In genomic region chr17:50802380-50802779, GRCm38 (mm10) we compare ENCODE assay signal across 27 mouse cellular contexts.
DNase-seq lines count a peak whose midpoint lies in the region; ATAC-seq and TF ChIP-seq lines count a peak whose summit lies in the region.
"Had no signal": no experiment of that assay in that cellular context is flagged by ENCODE, and none has a peak within 500 bp of the region (broad histone marks: within the 10 kb centered on the region; RNA-seq: fewer than 3 reads in every experiment).

No protein-coding gene starts in this region.

- no peaks in the 10 kb centered on the region for H3K36me3 ChIP-seq in lung, postnatal 0 days (ENCODE audit: insufficient read depth, low read length)
- H3K36me3 ChIP-seq in midbrain, embryonic 14.5 days (ENCODE audit: control insufficient read depth, insufficient read depth, low read length): no peaks in the 10 kb centered on the region
- H3K36me3 ChIP-seq in midbrain, embryonic 15.5 days (replicated peaks): no peaks in the 10 kb centered on the region
- H3K36me3 ChIP-seq: embryonic facial prominence, embryonic 10.5 days; embryonic facial prominence, embryonic 13.5 days; hindbrain, embryonic 12.5 days; hindbrain, embryonic 15.5 days had no signal

- TF ChIP-seq POLR2A in lung, adult 2 months (IDR thresholded peaks at IDR 0.05; ENCODE audit: borderline replicate concordance, extremely low read depth, low read depth, low read length): no peak

- TF ChIP-seq EP300 in lung, postnatal 0 days (IDR thresholded peaks at IDR 0.05): no peak

- no peaks in the 10 kb centered on the region for H3K4me1 ChIP-seq in lung, postnatal 0 days (ENCODE audit: insufficient read depth, low read depth, low read length)
- H3K4me1 ChIP-seq in lung, adult 2 months (ENCODE audit: control insufficient read depth, insufficient read depth, low read length): no peaks in the 10 kb centered on the region
- H3K4me1 ChIP-seq in midbrain, embryonic 14.5 days (ENCODE audit: control insufficient read depth, insufficient read depth, low read length): no peaks in the 10 kb centered on the region
- H3K4me1 ChIP-seq in midbrain, embryonic 15.5 days: no peaks in the 10 kb centered on the region; the same call in 1 of the 2 replicates
- H3K4me1 ChIP-seq: embryonic facial prominence, embryonic 10.5 days; embryonic facial prominence, embryonic 13.5 days; hindbrain, embryonic 12.5 days; hindbrain, embryonic 15.5 days had no signal

- DNase-seq in embryo, embryonic 10.5 days (ENCODE audit: low spot score): peak; percentile 17
- no peak for DNase-seq in embryo, embryonic 11 days
- DNase-seq in lung, postnatal 0 days (ENCODE audit: low spot score): peak; percentile 19
- DNase-seq in lung, adult 2 months: no peak
- DNase-seq in midbrain, embryonic 14.5 days: peak; percentile 12
- peak; percentile 16 for DNase-seq in brain, adult 2 months (ENCODE audit: low read depth, low spot score)
- DNase-seq in testis, postnatal 10 days (ENCODE audit: low spot score): no peak
- DNase-seq: adrenal gland, adult 2 months; adrenal gland, postnatal 14 days; B cell, adult 2 months; cerebellum, adult 18-20 months; cerebellum, adult 9-10 months; cerebellum, postnatal 14 days; gastrocnemius, adult 2 months; gastrocnemius, postnatal 14 days; heart, adult 11 months had no signal

- 62% methylated on average over 8 of the region's 8 CpGs for WGBS in lung, postnatal 0 days
- WGBS in lung, adult 2 months: 69% methylated on average over 8 of the region's 8 CpGs
- WGBS in midbrain, embryonic 14.5 days: 76% methylated on average over 8 of the region's 8 CpGs
- WGBS in midbrain, embryonic 15.5 days: 76% methylated on average over 8 of the region's 8 CpGs

- no peak overlapping the region for H3K4me3 ChIP-seq in lung, postnatal 0 days (ENCODE audit: low read depth, low read length)
- no peak overlapping the region for H3K4me3 ChIP-seq in lung, adult 2 months (replicated peaks; ENCODE audit: extremely low read depth, low read depth, low read length)
- no peak overlapping the region for H3K4me3 ChIP-seq in midbrain, embryonic 14.5 days (replicated peaks; ENCODE audit: low read depth, low read length)
- no peak overlapping the region for H3K4me3 ChIP-seq in midbrain, embryonic 15.5 days
- H3K4me3 ChIP-seq: embryonic facial prominence, embryonic 10.5 days; embryonic facial prominence, embryonic 13.5 days; erythroblast, embryonic 14.5 days; forebrain, embryonic 13.5 days; gastrocnemius, adult 2 months; hindbrain, embryonic 12.5 days; hindbrain, embryonic 15.5 days had no signal

- H3K9ac ChIP-seq in lung, postnatal 0 days (replicated peaks; ENCODE audit: low read depth): no peak overlapping the region
- H3K9ac ChIP-seq in midbrain, embryonic 14.5 days (replicated peaks; ENCODE audit: low read length): no peak overlapping the region
- H3K9ac ChIP-seq in midbrain, embryonic 15.5 days: no peak overlapping the region
- H3K9ac ChIP-seq: embryonic facial prominence, embryonic 13.5 days; forebrain, embryonic 13.5 days; forebrain, postnatal 0 days; hindbrain, embryonic 12.5 days; hindbrain, embryonic 15.5 days had no signal

- H3K27me3 ChIP-seq in lung, postnatal 0 days (replicated peaks; ENCODE audit: insufficient read depth, low read length): no peaks in the 10 kb centered on the region
- no peaks in the 10 kb centered on the region for H3K27me3 ChIP-seq in midbrain, embryonic 14.5 days (ENCODE audit: control insufficient read depth, insufficient read depth, low read length)
- H3K27me3 ChIP-seq in midbrain, embryonic 15.5 days (replicated peaks): no peaks in the 10 kb centered on the region
- H3K27me3 ChIP-seq: CH12.LX; embryonic facial prominence, embryonic 13.5 days; forebrain, embryonic 13.5 days; hindbrain, embryonic 12.5 days; hindbrain, embryonic 15.5 days had no signal

- H3K9me3 ChIP-seq in lung, postnatal 0 days (ENCODE audit: low read length): no peaks in the 10 kb centered on the region
- H3K9me3 ChIP-seq in midbrain, embryonic 14.5 days (ENCODE audit: control insufficient read depth, low read length): no peaks in the 10 kb centered on the region
- H3K9me3 ChIP-seq in midbrain, embryonic 15.5 days: no peaks in the 10 kb centered on the region
- H3K9me3 ChIP-seq: embryonic facial prominence, embryonic 10.5 days; embryonic facial prominence, embryonic 13.5 days; forebrain, embryonic 13.5 days; G1E; hindbrain, embryonic 12.5 days; hindbrain, embryonic 15.5 days had no signal

- TF ChIP-seq CTCF in lung, postnatal 0 days (IDR thresholded peaks at IDR 0.05): no peak
- no peak for TF ChIP-seq CTCF in lung, adult 2 months (IDR thresholded peaks at IDR 0.05; ENCODE audit: insufficient read depth, low read length)

- no peak overlapping the region for H3K4me2 ChIP-seq in lung, postnatal 0 days (replicated peaks; ENCODE audit: low read depth, low read length)
- no peak overlapping the region for H3K4me2 ChIP-seq in midbrain, embryonic 14.5 days (ENCODE audit: low read length)
- no peak overlapping the region for H3K4me2 ChIP-seq in midbrain, embryonic 15.5 days
- H3K4me2 ChIP-seq: embryonic facial prominence, embryonic 13.5 days; forebrain, embryonic 13.5 days; heart, embryonic 11.5 days; hindbrain, embryonic 12.5 days; hindbrain, embryonic 15.5 days had no signal

- ATAC-seq in lung, postnatal 0 days: no peak
- no peak for ATAC-seq in midbrain, embryonic 14.5 days (ENCODE audit: low FRiP score, low TSS enrichment)
- no peak for ATAC-seq in midbrain, embryonic 15.5 days (replicated peaks)

- no peak overlapping the region for H3K27ac ChIP-seq in lung, postnatal 0 days (ENCODE audit: low read length)
- no peak overlapping the region for H3K27ac ChIP-seq in midbrain, embryonic 14.5 days (replicated peaks; ENCODE audit: low read depth, low read length)
- H3K27ac ChIP-seq in midbrain, embryonic 15.5 days: no peak overlapping the region
- H3K27ac ChIP-seq: embryonic facial prominence, embryonic 10.5 days; embryonic facial prominence, embryonic 13.5 days; forebrain, embryonic 13.5 days; gastrocnemius, adult 2 months; hindbrain, embryonic 12.5 days; hindbrain, embryonic 15.5 days had no signal

Comparison
In these comparisons a context has a peak if more than half of its experiments do, and no peak if none do; other contexts are left out.
1. DNase-seq: peak in embryo, embryonic 10.5 days (single experiment), lung, postnatal 0 days (single experiment), midbrain, embryonic 14.5 days (single experiment) and brain, adult 2 months (single experiment); none in embryo, embryonic 11 days (single experiment), lung, adult 2 months (single experiment) and testis, postnatal 10 days (single experiment).